Mouse (Mus musculus): ENCODE results near the gene Spag6. TPM values are rescaled to one million over a fixed set of nuclear protein-coding genes. Genes with fewer than 3 reads are reported as not detected.

The Spag6 gene
- total and polyA plus RNA-seq, 2 experiments from 2014 or later, result 0.10 TPM; not detected in 1

DNA sequence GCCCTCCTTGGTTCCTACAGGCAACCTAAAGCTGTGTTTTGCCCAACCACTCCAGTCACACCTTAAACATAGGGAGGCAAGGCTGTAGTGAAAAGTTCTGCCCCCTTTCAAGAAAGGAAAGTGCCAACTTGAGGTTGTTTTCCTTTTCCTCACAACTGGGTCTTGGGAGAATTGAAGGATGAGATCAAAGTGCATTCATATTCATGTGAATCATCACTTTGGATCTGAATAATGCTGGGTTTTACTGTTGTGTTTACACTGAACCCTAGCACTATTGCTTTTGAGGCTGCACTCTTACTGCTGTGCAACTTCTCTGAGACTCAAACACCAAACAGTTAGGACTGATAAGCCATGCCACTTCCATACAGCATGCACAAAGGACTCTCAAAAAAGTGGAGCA, 1.8 kb upstream of the Spag6 start:
- ATAC-seq (ENCODE audit: insufficient read depth, low read depth) (no peak), DNase-seq (ENCODE audit: low spot score) (no peak)
- peaks cover 17% of the 10 kb centered on the region for H3K4me1 ChIP-seq (ENCODE audit: control insufficient read depth, insufficient read depth)
- no peaks in the 10 kb centered on the region for H3K36me3 ChIP-seq (replicated peaks; ENCODE audit: control insufficient read depth, insufficient read depth, low read length)
- no peak overlapping the region for H3K9ac ChIP-seq (replicated peaks; ENCODE audit: low read depth, low read length)
- H3K4me2 ChIP-seq (ENCODE audit: low read depth, low read length), result no peak overlapping the region
- no peak overlapping the region for H3K27ac ChIP-seq (ENCODE audit: low read depth)
- no peak overlapping the region for H3K4me3 ChIP-seq (ENCODE audit: low read depth, low read length)
- H3K9me3 ChIP-seq (replicated peaks; ENCODE audit: control insufficient read depth, low read length), result no peaks in the 10 kb centered on the region
- H3K27me3 ChIP-seq (ENCODE audit: control insufficient read depth, insufficient read depth, low read length), result peaks cover 85% of the 10 kb centered on the region
- TF ChIP-seq CTCF (IDR thresholded peaks at IDR 0.05; ENCODE audit: low read depth) (no peak), EP300 (IDR thresholded peaks at IDR 0.05; ENCODE audit: low read depth) (no peak)

DNA sequence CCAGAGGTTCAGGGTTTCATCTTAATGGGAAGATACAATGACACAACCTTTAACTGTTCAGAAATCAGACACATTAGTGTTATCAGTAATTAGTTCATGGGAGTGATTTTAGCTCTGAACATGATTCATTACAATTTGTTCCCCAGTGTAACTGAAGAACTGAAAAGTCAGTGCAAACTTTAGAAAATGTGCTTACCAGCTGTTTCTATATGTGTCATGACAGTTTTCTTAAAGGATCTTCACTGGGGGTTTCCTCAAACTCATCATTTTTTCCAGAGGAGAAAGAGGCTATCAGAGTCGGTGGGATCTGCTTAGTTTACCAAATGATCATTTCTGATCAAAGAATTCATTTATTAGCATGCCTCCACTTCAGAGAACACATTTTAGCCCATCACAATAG, 1.3 kb upstream of the Spag6 start:
- Histone ChIP-seq H3K27me3 (ENCODE audit: control insufficient read depth, insufficient read depth, low read length) (peaks cover 82% of the 10 kb centered on the region), H3K4me2 (ENCODE audit: low read depth, low read length) (no peak overlapping the region), H3K27ac (ENCODE audit: low read depth) (no peak overlapping the region), H3K36me3 (replicated peaks; ENCODE audit: control insufficient read depth, insufficient read depth, low read length) (no peaks in the 10 kb centered on the region), H3K4me3 (ENCODE audit: low read depth, low read length) (no peak overlapping the region), H3K4me1 (ENCODE audit: control insufficient read depth, insufficient read depth) (peaks cover 17% of the 10 kb centered on the region), H3K9ac (replicated peaks; ENCODE audit: low read depth, low read length) (no peak overlapping the region), H3K9me3 (replicated peaks; ENCODE audit: control insufficient read depth, low read length) (no peaks in the 10 kb centered on the region)
- 23% methylated on average over 1 of the region's 1 CpGs for WGBS
- DNase-seq (ENCODE audit: low spot score), result no peak
- no peak for ATAC-seq (ENCODE audit: insufficient read depth, low read depth)
- TF ChIP-seq CTCF (IDR thresholded peaks at IDR 0.05; ENCODE audit: low read depth) (no peak), EP300 (IDR thresholded peaks at IDR 0.05; ENCODE audit: low read depth) (no peak)

DNA sequence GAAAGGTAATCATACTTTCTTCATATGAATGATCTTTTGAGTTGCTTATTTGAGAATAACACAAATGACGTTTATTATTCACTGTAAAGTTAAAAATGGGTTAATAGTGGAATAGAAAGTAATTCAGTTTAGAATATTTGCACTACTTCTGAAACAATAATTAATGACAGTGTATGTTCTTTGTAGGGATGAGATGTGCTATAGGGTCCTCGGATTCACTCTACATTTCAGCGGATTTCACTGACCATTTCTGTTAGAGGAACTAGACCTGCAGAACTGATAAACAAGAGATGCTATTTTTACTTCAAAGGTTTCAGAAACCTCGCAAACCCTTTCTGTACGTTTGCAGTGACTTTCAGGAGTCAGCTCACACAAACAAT, 351 bp upstream of the Spag6 start:
- no peak overlapping the region for H3K27ac ChIP-seq (ENCODE audit: low read depth)
- H3K4me3 ChIP-seq (ENCODE audit: low read depth, low read length), result peak overlapping the region; percentile 86
- no peaks in the 10 kb centered on the region for H3K36me3 ChIP-seq (replicated peaks; ENCODE audit: control insufficient read depth, insufficient read depth, low read length)
- H3K27me3 ChIP-seq (ENCODE audit: control insufficient read depth, insufficient read depth, low read length), result peaks cover 83% of the 10 kb centered on the region
- H3K9me3 ChIP-seq (replicated peaks; ENCODE audit: control insufficient read depth, low read length), result no peaks in the 10 kb centered on the region
- no peak for ATAC-seq (ENCODE audit: insufficient read depth, low read depth)
- peak overlapping the region; percentile 97; the same call in 1 of the 2 replicates for H3K9ac ChIP-seq (replicated peaks; ENCODE audit: low read depth, low read length)
- TF ChIP-seq CTCF (IDR thresholded peaks at IDR 0.05; ENCODE audit: low read depth) (no peak), EP300 (IDR thresholded peaks at IDR 0.05; ENCODE audit: low read depth) (no peak)
- H3K4me1 ChIP-seq (ENCODE audit: control insufficient read depth, insufficient read depth), result peaks cover 17% of the 10 kb centered on the region
- peak overlapping the region; percentile 99 for H3K4me2 ChIP-seq (ENCODE audit: low read depth, low read length)
- DNase-seq (ENCODE audit: low spot score), result no peak
- 2% methylated on average over 5 of the region's 5 CpGs for WGBS

DNA sequence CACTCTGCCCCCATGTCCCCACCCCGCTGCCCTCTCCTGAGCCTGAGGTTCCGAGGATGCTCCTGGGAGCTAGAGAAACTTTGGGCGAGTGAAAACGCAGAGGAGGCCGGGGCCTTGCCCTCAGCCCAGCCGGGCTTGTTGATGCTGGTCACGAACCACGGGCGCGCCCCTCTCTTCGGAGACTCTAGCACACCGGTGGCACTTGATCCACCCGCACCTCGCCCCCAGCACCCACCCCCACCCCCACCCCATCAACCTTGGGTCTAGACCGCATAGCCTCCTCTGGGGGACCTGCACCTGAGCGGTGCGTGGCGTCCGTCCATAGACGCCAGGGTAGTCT, 749 bp downstream of the Spag6 start:
- Histone ChIP-seq H3K9me3 (replicated peaks; ENCODE audit: control insufficient read depth, low read length) (no peaks in the 10 kb centered on the region), H3K4me2 (ENCODE audit: low read depth, low read length) (peak overlapping the region; percentile 99), H3K9ac (replicated peaks; ENCODE audit: low read depth, low read length) (peak overlapping the region; percentile 97), H3K4me3 (ENCODE audit: low read depth, low read length) (peak overlapping the region; percentile 86), H3K36me3 (replicated peaks; ENCODE audit: control insufficient read depth, insufficient read depth, low read length) (no peaks in the 10 kb centered on the region), H3K27me3 (ENCODE audit: control insufficient read depth, insufficient read depth, low read length) (peaks cover 83% of the 10 kb centered on the region), H3K27ac (ENCODE audit: low read depth) (peak overlapping the region; percentile 94), H3K4me1 (ENCODE audit: control insufficient read depth, insufficient read depth) (peaks cover 13% of the 10 kb centered on the region)
- DNase-seq (ENCODE audit: low spot score), result no peak
- ATAC-seq (ENCODE audit: insufficient read depth, low read depth), result peak; percentile 34; the same call in 1 of the 2 replicates
- 4% methylated on average over 18 of the region's 20 CpGs for WGBS
- no peak for TF ChIP-seq EP300 (IDR thresholded peaks at IDR 0.05; ENCODE audit: low read depth)
- TF ChIP-seq CTCF (IDR thresholded peaks at IDR 0.05; ENCODE audit: low read depth), result no peak

DNA sequence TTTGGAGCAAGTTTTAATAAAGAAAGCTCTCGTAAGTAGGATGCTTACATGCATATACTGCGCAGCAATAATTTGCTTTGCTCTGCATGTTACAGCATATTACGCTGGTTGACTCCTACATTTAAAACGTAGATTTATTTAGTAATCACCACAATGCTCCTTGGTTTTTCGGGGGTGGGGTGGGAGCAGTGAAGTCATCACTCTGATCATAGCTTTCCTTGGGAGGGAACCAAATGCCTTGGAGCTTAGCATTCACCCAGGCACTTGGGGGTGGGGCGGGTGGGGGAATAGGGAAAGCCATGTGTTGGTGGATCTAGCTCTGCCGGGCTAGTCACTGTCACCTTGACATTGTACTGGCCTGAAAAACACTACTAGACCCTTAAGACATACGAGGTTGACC, 1.3 kb downstream of the Spag6 start:
- H3K27me3 ChIP-seq (ENCODE audit: control insufficient read depth, insufficient read depth, low read length), result peaks cover 83% of the 10 kb centered on the region
- H3K4me1 ChIP-seq (ENCODE audit: control insufficient read depth, insufficient read depth), result peaks cover 8% of the 10 kb centered on the region
- H3K4me3 ChIP-seq (ENCODE audit: low read depth, low read length), result peak overlapping the region; percentile 86
- no peak overlapping the region for H3K9ac ChIP-seq (replicated peaks; ENCODE audit: low read depth, low read length)
- DNase-seq (ENCODE audit: low spot score) (no peak), ATAC-seq (ENCODE audit: insufficient read depth, low read depth) (no peak)
- no peaks in the 10 kb centered on the region for H3K36me3 ChIP-seq (replicated peaks; ENCODE audit: control insufficient read depth, insufficient read depth, low read length)
- H3K4me2 ChIP-seq (ENCODE audit: low read depth, low read length), result peak overlapping the region; percentile 99
- WGBS, result 12% methylated on average over 8 of the region's 8 CpGs
- TF ChIP-seq CTCF (IDR thresholded peaks at IDR 0.05; ENCODE audit: low read depth) (no peak), EP300 (IDR thresholded peaks at IDR 0.05; ENCODE audit: low read depth) (no peak)
- H3K9me3 ChIP-seq (replicated peaks; ENCODE audit: control insufficient read depth, low read length), result no peaks in the 10 kb centered on the region
- H3K27ac ChIP-seq (ENCODE audit: low read depth), result no peak overlapping the region

DNA sequence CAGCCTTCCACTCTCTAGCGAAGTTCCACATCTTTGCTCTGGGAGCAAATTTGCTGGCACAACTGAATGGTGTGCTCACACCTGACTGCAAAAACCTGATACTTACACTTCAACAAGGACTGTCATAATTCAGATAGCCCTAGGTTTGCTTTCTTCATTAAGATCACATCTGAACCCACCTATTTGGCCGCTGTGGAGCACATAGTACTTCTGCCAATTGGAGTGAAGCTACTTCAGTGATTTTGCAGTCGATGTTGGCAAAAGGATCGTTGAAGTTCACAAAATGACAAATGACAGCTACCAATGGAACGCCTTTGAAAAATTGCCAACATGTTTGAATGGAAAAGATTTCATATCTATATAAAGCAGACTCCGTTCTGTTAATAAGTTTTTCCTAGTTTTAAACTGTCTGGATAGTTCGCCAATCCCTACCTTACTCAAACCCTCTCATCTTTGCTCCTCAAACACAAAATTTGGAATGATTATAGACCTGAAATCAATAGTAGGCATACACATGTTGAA, 1.9 kb downstream of the Spag6 start:
- Histone ChIP-seq H3K4me3 (ENCODE audit: low read depth, low read length) (no peak overlapping the region), H3K36me3 (replicated peaks; ENCODE audit: control insufficient read depth, insufficient read depth, low read length) (no peaks in the 10 kb centered on the region), H3K27me3 (ENCODE audit: control insufficient read depth, insufficient read depth, low read length) (peaks cover 83% of the 10 kb centered on the region), H3K4me1 (ENCODE audit: control insufficient read depth, insufficient read depth) (peaks cover 3% of the 10 kb centered on the region; the same call in 1 of the 2 replicates), H3K9ac (replicated peaks; ENCODE audit: low read depth, low read length) (no peak overlapping the region), H3K4me2 (ENCODE audit: low read depth, low read length) (no peak overlapping the region), H3K9me3 (replicated peaks; ENCODE audit: control insufficient read depth, low read length) (no peaks in the 10 kb centered on the region), H3K27ac (ENCODE audit: low read depth) (no peak overlapping the region)
- TF ChIP-seq CTCF (IDR thresholded peaks at IDR 0.05; ENCODE audit: low read depth), result no peak
- TF ChIP-seq EP300 (IDR thresholded peaks at IDR 0.05; ENCODE audit: low read depth), result no peak
- ATAC-seq (ENCODE audit: insufficient read depth, low read depth) (no peak), DNase-seq (ENCODE audit: low spot score) (no peak)
- 14% methylated on average over 7 of the region's 7 CpGs for WGBS
